Mouse (Mus musculus) kidney, adult 9 months (tissue): ENCODE measurements around the gene Gm17019.
"Not testable (repeated sequence)": the region's sequence is repeated elsewhere in the genome, so short reads cannot be mapped to it uniquely, and the experiment has no call there.

Experiments used
- DNase-seq: peaks from one replicate; pipeline ENCODE4 v3.0.0; 2022

Gene Gm17019

GRCm38 (mm10) chr5:14996670-14997249 is 36.0 kb downstream of the Gm17019 start:
- DNase-seq, result not testable (repeated sequence)

GRCm38 (mm10) chr5:14994124-14994523 is 38.7 kb downstream of the Gm17019 start:
- not testable (repeated sequence) for DNase-seq

- DNase-seq, result not testable (repeated sequence)
Observed at GRCm38 (mm10) chr5:14990375-14991158, 42.2 kb downstream of the Gm17019 start.

GRCm38 (mm10) chr5:14986649-14987387 is 46.0 kb downstream of the Gm17019 start:
- DNase-seq, result not testable (repeated sequence)
